Mouse (Mus musculus): ENCODE data around the gene Crb2.

DNA sequence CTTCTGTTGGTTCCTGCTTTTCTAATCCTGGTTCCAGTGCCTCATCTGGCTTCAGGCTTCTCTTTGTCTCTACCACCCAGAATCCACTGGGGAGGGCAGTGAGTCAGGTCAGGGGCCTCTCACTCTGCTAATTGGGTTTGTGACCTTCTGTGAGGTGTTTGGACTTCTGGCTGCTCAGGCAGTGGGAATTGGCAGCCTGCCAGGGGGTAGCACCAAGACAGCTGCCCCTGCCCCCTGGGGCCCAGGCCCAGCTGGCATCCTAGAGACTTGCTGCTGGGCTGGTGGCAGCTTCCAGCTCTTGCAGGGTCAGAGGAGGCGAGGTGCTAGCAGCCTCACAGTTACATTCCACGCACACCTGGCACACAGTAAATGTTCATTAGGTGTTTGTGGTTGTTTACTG is 35.6 kb downstream of the Crb2 start:
- TF ChIP-seq CTCF (IDR thresholded peaks at IDR 0.05; ENCODE audit: control insufficient read depth, insufficient read depth, insufficient read length) (no peak), USF1 (IDR thresholded peaks at IDR 0.05; ENCODE audit: low read depth) (no peak)

All from C2C12 (cell line).